Mouse (Mus musculus) G1E (cell line): ENCODE data around the gene Agbl3. TPM values are rescaled to one million over a fixed set of nuclear protein-coding genes. Genes with fewer than 3 reads are reported as not detected.

Experiments used
- ATAC-seq: 2 replicates; pipeline ENCODE4 v1.8.0; 2016; ENCODE audit warnings: mild to moderate bottlenecking; ENCODE audit not compliant: insufficient number of reproducible peaks, poor library complexity, low FRiP score, severe bottlenecking; ENCODE audit errors: extremely low read depth
- DNase-seq: peaks from one replicate; pipeline ENCODE4 v3.0.0; 2012; ENCODE audit warnings: low spot score
- H3K27me3 ChIP-seq: 2 replicates; pipeline ENCODE4 v1.6.1; 2012; ENCODE audit warnings: mild to moderate bottlenecking, low read length, inconsistent platforms; ENCODE audit not compliant: insufficient read depth
- H3K36me3 ChIP-seq: replicated peaks from 2 replicates; pipeline ENCODE3; 2012; ENCODE audit warnings: mild to moderate bottlenecking, inconsistent platforms
- H3K4me1 ChIP-seq: 2 replicates; pipeline ENCODE4 v1.6.1; 2012; ENCODE audit warnings: low read depth, low read length, inconsistent platforms, mixed read lengths; ENCODE audit not compliant: insufficient read depth
- H3K4me3 ChIP-seq: 2 replicates; pipeline ENCODE4 v1.5.1; 2012; ENCODE audit warnings: low read depth, mild to moderate bottlenecking, inconsistent platforms, low read length, moderate library complexity, mixed read lengths
- H3K9me3 ChIP-seq: replicated peaks from 2 replicates; pipeline ENCODE4 v1.6.1; 2012; ENCODE audit warnings: inconsistent platforms
- CTCF ChIP-seq: IDR thresholded peaks from 2 replicates; pipeline ENCODE4 v1.5.1; 2012; ENCODE audit warnings: low read depth, low read length, inconsistent platforms, mixed read lengths
- GATA1 ChIP-seq: IDR thresholded peaks from 2 replicates; pipeline ENCODE4 v1.6.1; 2012; ENCODE audit warnings: borderline replicate concordance, low read length, inconsistent platforms, mixed read lengths
- GATA2 ChIP-seq: IDR thresholded peaks from 2 replicates; pipeline ENCODE4 v1.6.1; 2012; ENCODE audit warnings: low read depth, low read length, inconsistent platforms, borderline replicate concordance
- POLR2AphosphoS5 ChIP-seq: IDR thresholded peaks from 2 replicates; pipeline ENCODE4 v1.6.1; 2012; ENCODE audit warnings: low read depth, low read length, inconsistent platforms; ENCODE audit not compliant: insufficient replicate concordance
- TAL1 ChIP-seq: conservative IDR thresholded peaks from 2 replicates; pipeline ENCODE4 v1.6.1; 2012; ENCODE audit warnings: low read depth, low read length, inconsistent platforms, mixed read lengths
- polyA plus RNA-seq: library from polyadenylated mRNA; stranded (reverse); fragments of >175 nt; gene quantifications from 2 replicates; pipeline ENCODE4 v1.2.3, GENCODE M21; 2012
- total RNA-seq, 2 experiments: library from RNA; stranded (forward) in 1 of 2; stranded (reverse) in 1 of 2; fragments of 200-1000 nt in 1 of 2; fragments of >200 nt in 1 of 2; fragmentation: Nextera tagmentation in 1 of 2; gene quantifications; 2 replicates each; pipeline ENCODE4 v1.2.3; 2014 to 2017

Gene Agbl3
- total RNA-seq (2014; fragmentation: Nextera tagmentation) (not detected in 2 replicates), total RNA-seq (2017) (0.06 and 0.22 TPM in 2 replicates), polyA plus RNA-seq (not detected in 2 replicates)

DNA sequence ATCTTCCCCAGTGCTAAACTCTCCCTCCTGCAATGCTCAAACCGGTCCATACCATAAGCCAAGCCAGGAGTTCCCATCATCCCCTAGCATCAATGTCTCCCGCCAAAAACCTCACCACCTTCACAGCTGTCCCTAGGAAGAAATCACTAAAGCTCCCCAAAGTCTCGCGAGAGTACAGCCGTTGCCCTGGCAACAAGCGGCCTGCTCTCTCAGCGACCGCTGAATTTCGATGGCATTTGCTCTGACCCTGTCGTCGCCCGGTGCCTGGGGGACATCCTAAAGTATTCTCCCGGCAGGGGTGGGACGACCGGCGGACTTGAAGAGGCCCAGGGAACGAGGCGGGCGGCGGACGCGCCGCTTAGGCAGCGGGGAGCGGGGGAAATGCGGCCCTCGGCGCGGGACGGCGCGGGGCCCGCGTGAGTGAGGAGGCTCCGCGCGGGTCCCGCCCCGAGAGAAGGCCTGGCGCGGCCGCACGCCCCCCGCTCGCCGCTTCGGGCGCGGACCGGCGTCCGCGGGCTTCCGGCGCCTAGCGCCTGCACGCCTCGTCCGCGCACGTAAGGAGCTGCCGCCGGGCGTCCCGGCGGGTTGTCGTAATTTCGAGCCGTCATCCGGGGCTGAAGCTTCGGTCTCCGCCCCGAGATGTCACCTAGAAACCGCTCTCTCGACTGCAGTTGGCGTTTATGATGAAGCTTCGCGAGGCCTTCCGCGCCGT, at the start of gene Agbl3:
Gene Agbl3 (plus strand): TSS at position 202 of the 712 bp plus-strand sequence.
- Histone ChIP-seq H3K36me3 (no peaks in the 10 kb centered on the region), H3K4me3 (no peak within 1 kb of the TSS), H3K4me1 (no peaks in the 10 kb centered on the region), H3K27me3 (peaks cover 11% of the 10 kb centered on the region; the same call in 1 of the 2 replicates), H3K9me3 (no peaks in the 10 kb centered on the region)
- TF ChIP-seq POLR2AphosphoS5, result no peak
- TF ChIP-seq GATA1, result no peak
- no peak for TF ChIP-seq CTCF
- no peak for TF ChIP-seq TAL1
- TF ChIP-seq GATA2, result no peak
- DNase-seq, result no peak
- ATAC-seq, result no peak

DNA sequence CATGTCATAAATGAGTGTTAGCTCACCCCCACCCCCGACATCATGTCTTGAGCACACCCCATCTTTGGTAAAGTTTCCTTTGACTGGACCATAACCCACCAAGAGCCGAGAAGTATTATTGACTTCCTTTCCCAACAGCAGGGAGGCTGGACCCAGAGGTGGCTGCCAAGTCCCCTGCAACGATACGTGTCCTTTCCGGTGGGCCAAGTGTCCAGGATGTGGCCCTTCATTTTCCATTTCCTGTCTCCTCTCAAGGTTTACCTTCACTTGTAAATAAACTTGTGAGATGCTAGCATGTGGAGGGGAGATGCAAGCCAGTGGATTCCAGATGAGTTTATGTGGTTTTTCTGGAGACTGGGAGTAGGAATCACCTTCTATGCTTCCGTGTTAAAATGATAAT, 49.2 kb upstream of the Agbl3 start:
- no peak for TF ChIP-seq CTCF
- TF ChIP-seq GATA2, result no peak
- no peak for TF ChIP-seq GATA1
- no peak for TF ChIP-seq POLR2AphosphoS5
- TF ChIP-seq TAL1, result no peak
- DNase-seq (no peak), ATAC-seq (no peak)
- Histone ChIP-seq H3K9me3 (no peaks in the 10 kb centered on the region), H3K36me3 (no peaks in the 10 kb centered on the region), H3K27me3 (peaks cover 5% of the 10 kb centered on the region), H3K4me1 (no peaks in the 10 kb centered on the region), H3K4me3 (no peak overlapping the region)

DNA sequence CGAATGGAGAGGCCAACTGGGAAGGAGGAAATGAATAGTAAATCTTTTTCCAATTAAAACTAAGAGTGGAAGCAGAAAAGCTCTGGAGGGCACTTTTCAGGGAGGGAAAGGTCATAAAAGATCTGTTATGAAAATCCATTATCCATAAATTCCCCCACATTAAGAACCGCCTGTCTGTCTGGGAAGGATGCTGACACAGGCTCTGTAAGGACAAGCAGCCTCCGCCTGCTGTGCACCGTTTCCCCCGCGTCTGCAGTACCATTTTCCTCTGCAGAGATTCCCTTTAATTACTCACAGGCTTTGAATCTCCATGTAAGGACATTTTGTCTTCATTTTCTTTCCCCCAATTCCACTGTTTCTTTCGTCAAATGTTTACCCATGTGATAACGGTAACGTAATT, 48.7 kb upstream of the Agbl3 start:
- Histone ChIP-seq H3K9me3 (no peaks in the 10 kb centered on the region), H3K4me3 (no peak overlapping the region), H3K4me1 (no peaks in the 10 kb centered on the region), H3K36me3 (no peaks in the 10 kb centered on the region), H3K27me3 (peaks cover 5% of the 10 kb centered on the region)
- DNase-seq, result no peak
- ATAC-seq, result no peak
- TF ChIP-seq GATA1 (no peak), CTCF (no peak), POLR2AphosphoS5 (no peak), GATA2 (no peak)

DNA sequence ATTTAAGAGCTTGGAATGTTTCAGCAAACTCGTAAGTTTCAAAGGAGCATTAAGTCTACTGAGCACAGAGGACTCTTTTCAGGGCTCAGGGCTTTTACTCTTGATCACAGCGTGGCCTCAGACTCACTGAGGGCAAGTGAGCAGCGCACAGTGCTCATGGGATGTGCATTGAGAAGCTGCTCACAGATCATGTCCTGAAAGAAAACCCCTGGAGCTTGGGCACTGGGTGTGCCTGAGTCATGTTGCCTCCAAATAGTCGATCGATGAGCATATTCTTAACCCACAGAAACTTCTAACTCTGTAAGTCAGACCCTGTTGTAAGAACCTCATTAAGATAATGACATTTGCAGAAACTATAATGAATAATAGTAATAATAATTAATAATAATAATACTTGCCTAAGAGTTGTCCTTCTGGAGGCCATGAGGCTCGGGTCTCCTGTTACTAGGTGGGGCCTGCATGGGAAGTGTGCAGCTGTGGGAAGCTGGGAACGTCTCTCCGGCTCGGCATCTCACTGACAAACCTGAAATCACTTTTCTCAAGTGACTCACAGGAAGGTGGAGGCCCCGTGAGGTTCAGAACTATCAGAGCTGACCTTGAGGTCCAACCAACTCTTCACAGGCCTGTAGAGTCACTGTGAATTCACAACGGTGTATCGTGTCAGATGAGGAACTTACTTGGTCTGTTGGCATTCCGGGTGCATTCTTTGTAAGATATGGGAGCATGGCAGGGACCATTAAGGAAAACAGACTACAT, 45.1 kb upstream of the Agbl3 start:
- peaks cover 2% of the 10 kb centered on the region for H3K27me3 ChIP-seq
- H3K4me1 ChIP-seq, result no peaks in the 10 kb centered on the region
- ATAC-seq (no peak), DNase-seq (no peak)
- no peaks in the 10 kb centered on the region for H3K36me3 ChIP-seq
- H3K4me3 ChIP-seq, result no peak overlapping the region
- TF ChIP-seq GATA2 (no peak), GATA1 (no peak), CTCF (no peak), TAL1 (no peak), POLR2AphosphoS5 (no peak)
- no peaks in the 10 kb centered on the region for H3K9me3 ChIP-seq

DNA sequence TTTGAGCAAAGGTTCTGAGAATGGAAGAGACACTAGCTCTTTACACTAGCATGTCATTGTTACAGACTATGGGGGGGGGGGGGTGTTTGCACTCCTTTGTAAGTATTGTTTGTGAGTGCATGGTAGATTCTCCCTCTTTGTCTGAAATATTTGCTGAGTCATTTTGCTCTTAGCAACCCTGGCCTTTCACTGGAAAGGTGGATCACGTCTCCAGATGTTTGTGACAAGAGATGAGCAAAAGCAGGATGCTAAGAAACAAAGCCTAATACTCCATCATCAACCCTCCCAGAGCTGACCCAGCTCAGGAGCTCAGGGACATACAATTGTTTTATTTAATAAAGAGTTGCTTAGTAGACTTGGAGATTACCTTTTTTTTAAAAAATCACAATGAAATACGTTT, 43.3 kb upstream of the Agbl3 start:
- H3K4me1 ChIP-seq, result no peaks in the 10 kb centered on the region
- no peaks in the 10 kb centered on the region for H3K36me3 ChIP-seq
- no peak for DNase-seq
- no peaks in the 10 kb centered on the region for H3K27me3 ChIP-seq
- no peak overlapping the region for H3K4me3 ChIP-seq
- no peaks in the 10 kb centered on the region for H3K9me3 ChIP-seq
- ATAC-seq, result no peak
- TF ChIP-seq CTCF (no peak), POLR2AphosphoS5 (no peak), TAL1 (no peak), GATA2 (no peak), GATA1 (no peak)

DNA sequence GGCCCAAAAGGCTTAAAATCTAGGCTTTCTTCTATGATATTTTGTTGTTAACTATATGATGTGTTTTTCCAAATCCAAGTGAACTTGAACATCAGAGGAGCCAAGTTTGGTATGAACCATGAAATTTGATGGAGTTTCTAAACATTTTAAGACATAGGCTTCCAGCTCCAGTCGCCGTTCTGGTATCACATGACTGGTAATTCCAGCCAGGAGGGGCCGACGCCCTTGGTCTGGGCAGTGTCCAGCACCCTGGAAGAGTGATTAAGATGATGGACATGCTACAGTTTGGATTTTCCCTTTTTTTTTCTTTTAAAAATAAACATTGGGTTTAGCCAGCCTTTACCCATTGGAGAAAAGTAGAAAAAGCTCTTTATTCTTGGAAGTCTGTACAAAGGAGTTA, 36.3 kb upstream of the Agbl3 start:
- ATAC-seq, result no peak
- no peaks in the 10 kb centered on the region for H3K36me3 ChIP-seq

More for the DNA sequence above, 36.3 kb upstream of the Agbl3 start:
- peaks cover 14% of the 10 kb centered on the region for H3K27me3 ChIP-seq
- H3K4me3 ChIP-seq, result no peak overlapping the region
- H3K4me1 ChIP-seq, result no peaks in the 10 kb centered on the region
- no peak for TF ChIP-seq GATA1
- no peak for TF ChIP-seq POLR2AphosphoS5
- TF ChIP-seq CTCF, result no peak
- TF ChIP-seq TAL1, result no peak
- no peaks in the 10 kb centered on the region for H3K9me3 ChIP-seq
- no peak for DNase-seq
